Mouse (Mus musculus) T-helper 1 cell (primary cell): ENCODE measurements at regions not wholly inside any gene's neighbourhood (a gene's known extent, or its start where the extent isn't known, plus 50 kb on each side); places are given as distances from the start of the nearest gene placed in this dataset.

ENCODE experiments used
- in situ Hi-C: fragments of 300-600 bp; cut with MboI, MseI; formaldehyde crosslinking; loops from one replicate; pipeline ENCODE4 v1.15.1; 2025; ENCODE audit warnings: high pct_unique_total_duplicates

- in situ Hi-C loops: loop anchor here (5.0 kb wide), 1 partner anchor 50 kb away; no protein-coding TSS in a partner anchor
These were observed 794.3 kb upstream of the Api5 start for GRCm38 (mm10) chr2:95232135-95232772.

- in situ Hi-C loops: loop anchor here (5.0 kb wide), 1 partner anchor 51 kb away; no protein-coding TSS in a partner anchor
These were observed 793.8 kb upstream of the Api5 start for GRCm38 (mm10) chr2:95231739-95232134.

- in situ Hi-C loops: no loop called here
These were observed 791.5 kb upstream of the Api5 start for GRCm38 (mm10) chr2:95229386-95229785.

GRCm38 (mm10) chr2:95210216-95210941, 772.4 kb upstream of the Api5 start:
- in situ Hi-C loops: no loop called here
